Mouse (Mus musculus) forebrain, embryonic 11.5 days (tissue): Measurements from ENCODE around the gene Macf1. TPM values are rescaled to one million over a fixed set of nuclear protein-coding genes. Genes with fewer than 3 reads are reported as not detected.

Experiments used
- ATAC-seq: fragments of 200-750 bp; cut with Nextera tagmentation; replicated peaks from 2 replicates; pipeline ENCODE4 v1.8.0; 2017; ENCODE audit warnings: moderate TSS enrichment; ENCODE audit not compliant: low FRiP score
- DNase-seq: peaks from one replicate; pipeline ENCODE4 v3.0.0-alpha.2; 2017; ENCODE audit warnings: low spot score
- H3K27ac ChIP-seq: fragments of 300-500 bp; sonication (generic); 2 replicates; pipeline ENCODE4 v1.5.1; 2014; ENCODE audit warnings: low read depth, low read length
- H3K27me3 ChIP-seq: fragments of 300-500 bp; sonication (generic); 2 replicates; pipeline ENCODE4 v1.6.1; 2014; ENCODE audit warnings: mild to moderate bottlenecking, low read length, mixed read lengths; ENCODE audit not compliant: control insufficient read depth, insufficient read depth
- H3K36me3 ChIP-seq: fragments of 300-500 bp; sonication (generic); 2 replicates; pipeline ENCODE4 v1.6.1; 2014; ENCODE audit warnings: mild to moderate bottlenecking, low read length, moderate library complexity, mixed read lengths; ENCODE audit not compliant: control insufficient read depth, insufficient read depth
- H3K4me1 ChIP-seq: fragments of 300-500 bp; sonication (generic); replicated peaks from 2 replicates; pipeline ENCODE4 v1.6.1; 2014; ENCODE audit warnings: low read length, mixed read lengths; ENCODE audit not compliant: control insufficient read depth, insufficient read depth
- H3K4me2 ChIP-seq: fragments of 300-500 bp; sonication (generic); 2 replicates; pipeline ENCODE4 v1.6.1; 2014; ENCODE audit warnings: low read depth, mild to moderate bottlenecking, low read length, moderate library complexity, mixed read lengths; ENCODE audit not compliant: severe bottlenecking
- H3K4me3 ChIP-seq: fragments of 300-500 bp; sonication (generic); 2 replicates; pipeline ENCODE4 v1.5.1; 2014; ENCODE audit warnings: low read depth, low read length
- H3K9ac ChIP-seq: fragments of 300-500 bp; sonication (generic); 2 replicates; pipeline ENCODE4 v1.6.1; 2014; ENCODE audit warnings: low read length
- H3K9me3 ChIP-seq: fragments of 300-500 bp; sonication (generic); 2 replicates; pipeline ENCODE4 v1.6.1; 2016; ENCODE audit warnings: low read length, mixed read lengths; ENCODE audit not compliant: control insufficient read depth
- WGBS: fragments of 180-500 bp; shearing (Covaris S2); extraction: QIAGEN DNeasy Blood & Tissue Kit; methylation state at CpG from one replicate; pipeline ENCODE4 v1.1.7; 2014; 5-methylcytosine and 5-hydroxymethylcytosine counted together
- polyA plus RNA-seq: library from polyadenylated mRNA; unstranded; fragments of >200 nt; fragmentation: Nextera tagmentation; extraction: Ambion mirVana; gene quantifications from 2 replicates; pipeline ENCODE4 v1.2.1, GENCODE M21; 2014

The Macf1 gene
- polyA plus RNA-seq, 1 experiment from 2014 or later, result 88.8 TPM

DNA sequence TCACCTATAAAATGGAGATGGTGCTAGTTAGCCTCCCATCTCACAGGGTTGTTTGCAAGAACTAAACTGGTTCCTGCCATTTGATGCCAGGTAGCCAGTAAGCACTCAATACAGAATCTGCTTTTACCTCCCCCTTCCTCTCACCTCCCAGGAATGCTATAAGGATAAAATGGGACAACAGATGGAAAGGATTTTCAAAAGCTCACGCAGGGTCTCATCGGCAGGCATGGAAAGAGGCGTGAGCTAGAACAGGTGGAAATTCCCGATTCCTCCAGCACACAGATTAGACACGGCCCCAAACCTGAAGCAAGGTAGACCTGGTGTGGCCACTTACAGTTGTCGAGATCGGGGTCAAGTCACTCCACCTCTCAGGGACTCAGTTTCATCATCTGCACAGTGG, 886 bp upstream of the Macf1 start:
- ATAC-seq (no peak), DNase-seq (no peak)
- H3K4me1 ChIP-seq, result peaks cover 8% of the 10 kb centered on the region
- no peaks in the 10 kb centered on the region for H3K27me3 ChIP-seq
- no peaks in the 10 kb centered on the region for H3K36me3 ChIP-seq
- no peak overlapping the region for H3K4me2 ChIP-seq
- H3K4me3 ChIP-seq, result no peak overlapping the region
- H3K9ac ChIP-seq, result no peak overlapping the region
- no peaks in the 10 kb centered on the region for H3K9me3 ChIP-seq
- no peak overlapping the region for H3K27ac ChIP-seq
- 78% methylated on average over 7 of the region's 7 CpGs for WGBS

DNA sequence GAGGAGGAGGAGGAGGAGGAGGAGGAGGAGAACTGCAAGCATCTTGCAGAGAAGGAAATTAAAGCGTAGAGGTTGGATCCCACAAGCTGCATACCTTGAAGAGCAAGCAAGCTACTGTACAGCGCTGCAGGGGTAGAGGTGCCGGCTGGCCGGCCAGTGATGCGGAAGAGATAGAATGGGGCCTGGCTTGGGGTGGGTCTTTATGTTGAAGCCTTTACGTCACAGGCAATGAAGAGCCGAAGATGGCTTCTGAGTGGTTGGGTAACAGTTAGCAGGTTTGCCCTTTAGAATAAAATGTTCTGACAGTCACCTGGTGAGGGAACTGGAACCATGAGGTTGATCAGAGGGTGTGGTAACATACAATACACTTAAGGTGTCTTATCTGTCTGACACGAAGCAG, 1.9 kb downstream of the Macf1 start:
- H3K36me3 ChIP-seq, result no peaks in the 10 kb centered on the region
- no peak for DNase-seq
- H3K4me2 ChIP-seq, result no peak overlapping the region
- H3K27ac ChIP-seq, result no peak overlapping the region
- ATAC-seq, result no peak
- WGBS, result 88% methylated on average over 8 of the region's 8 CpGs
- H3K27me3 ChIP-seq, result no peaks in the 10 kb centered on the region
- H3K4me1 ChIP-seq, result peaks cover 6% of the 10 kb centered on the region
- H3K4me3 ChIP-seq, result no peak overlapping the region
- no peak overlapping the region for H3K9ac ChIP-seq
- H3K9me3 ChIP-seq, result no peaks in the 10 kb centered on the region

DNA sequence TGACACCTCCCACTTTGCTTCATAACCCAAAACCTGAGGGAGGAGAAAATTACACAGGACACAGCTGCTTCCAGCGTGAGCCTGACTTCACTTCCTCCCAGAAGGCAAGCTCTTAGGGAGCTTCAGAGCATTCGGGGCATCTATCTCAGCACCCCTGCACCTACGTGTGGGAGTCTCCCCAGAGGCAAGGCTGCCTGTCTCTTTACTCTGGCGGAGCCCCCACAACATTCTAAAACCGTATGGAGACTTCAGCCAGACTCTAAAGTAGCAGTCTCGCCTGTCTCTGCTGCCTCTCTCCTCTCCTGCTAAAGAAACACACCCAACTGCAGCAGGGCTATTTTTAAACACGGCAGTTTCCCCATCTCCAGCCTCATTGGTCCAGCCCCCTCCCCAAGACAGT, 3.2 kb downstream of the Macf1 start:
- no peak for DNase-seq
- H3K9ac ChIP-seq, result no peak overlapping the region
- WGBS, result 71% methylated on average over 7 of the region's 7 CpGs
- no peak for ATAC-seq
- H3K9me3 ChIP-seq, result no peaks in the 10 kb centered on the region
- no peaks in the 10 kb centered on the region for H3K36me3 ChIP-seq
- H3K27ac ChIP-seq, result no peak overlapping the region
- H3K4me2 ChIP-seq, result no peak overlapping the region
- H3K4me1 ChIP-seq, result peaks cover 6% of the 10 kb centered on the region
- no peaks in the 10 kb centered on the region for H3K27me3 ChIP-seq
- H3K4me3 ChIP-seq, result no peak overlapping the region

DNA sequence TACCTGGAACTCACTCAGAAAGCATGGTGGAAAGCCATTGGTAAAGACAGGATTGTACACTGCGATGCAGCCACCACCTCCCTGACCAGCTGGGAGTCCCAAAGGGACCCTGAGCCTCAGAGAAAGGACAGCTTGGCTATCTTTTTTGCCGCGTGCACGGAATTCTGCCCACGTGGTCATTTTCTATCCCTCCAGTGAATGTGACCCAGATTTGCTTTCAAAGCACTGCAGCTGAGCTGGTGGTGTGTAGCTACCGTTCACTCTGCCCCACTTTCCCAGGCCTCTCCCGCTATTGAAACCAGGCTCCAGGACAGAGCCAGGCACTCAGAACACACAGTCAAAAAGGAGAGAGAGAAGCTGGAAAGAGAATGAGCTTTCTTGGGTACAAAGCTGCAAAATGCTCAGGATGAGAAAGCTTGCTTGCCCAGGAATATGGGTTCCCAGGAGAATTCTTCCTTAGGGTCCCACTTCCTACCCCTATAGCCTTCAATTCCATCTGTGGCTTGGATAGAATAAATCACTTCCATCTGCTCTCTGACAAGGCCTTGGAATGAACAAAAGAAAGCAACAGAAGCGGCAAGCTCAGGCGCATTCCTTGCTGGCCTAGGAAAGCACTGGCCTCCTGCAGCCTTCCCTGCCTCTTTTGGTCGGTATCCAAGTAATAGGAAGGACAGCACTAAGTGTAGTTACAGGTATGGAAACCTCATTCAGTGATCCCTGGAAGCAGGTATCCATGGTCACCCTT, 6.9 kb downstream of the Macf1 start:
- DNase-seq (no peak), ATAC-seq (no peak)
- Histone ChIP-seq H3K36me3 (no peaks in the 10 kb centered on the region), H3K4me1 (peaks cover 3% of the 10 kb centered on the region; the same call in 1 of the 2 replicates), H3K9ac (peak overlapping the region; percentile 20), H3K4me2 (no peak overlapping the region), H3K4me3 (no peak overlapping the region), H3K27ac (peak overlapping the region; percentile 59), H3K27me3 (no peaks in the 10 kb centered on the region), H3K9me3 (no peaks in the 10 kb centered on the region)
- 40% methylated on average over 10 of the region's 10 CpGs for WGBS

DNA sequence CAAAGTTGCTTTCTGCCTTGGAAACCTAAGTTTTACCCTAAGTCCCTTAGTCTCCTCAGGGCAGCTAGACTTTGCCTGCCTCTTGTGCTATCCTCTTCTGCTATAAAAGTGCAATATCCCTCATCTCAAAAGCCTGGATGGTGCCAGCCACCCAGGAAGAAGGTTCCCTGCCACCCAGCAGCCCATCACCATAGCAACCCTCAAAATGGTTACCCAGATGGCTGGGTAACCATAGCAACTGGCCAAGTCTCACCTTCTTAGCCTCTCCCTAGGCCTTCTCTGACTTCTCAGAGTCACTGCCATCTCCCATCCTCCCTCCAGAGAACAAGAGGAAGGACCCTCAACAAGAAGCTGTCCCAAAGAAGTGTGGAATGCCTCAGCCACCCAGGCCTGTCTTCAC, 13.6 kb downstream of the Macf1 start:
- H3K9ac ChIP-seq, result no peak overlapping the region
- H3K4me3 ChIP-seq, result no peak overlapping the region
- no peaks in the 10 kb centered on the region for H3K36me3 ChIP-seq
- ATAC-seq (no peak), DNase-seq (no peak)
- H3K27me3 ChIP-seq, result no peaks in the 10 kb centered on the region
- H3K9me3 ChIP-seq, result no peaks in the 10 kb centered on the region
- H3K4me1 ChIP-seq, result peaks cover 11% of the 10 kb centered on the region
- no peak overlapping the region for H3K27ac ChIP-seq
- no peak overlapping the region for H3K4me2 ChIP-seq

DNA sequence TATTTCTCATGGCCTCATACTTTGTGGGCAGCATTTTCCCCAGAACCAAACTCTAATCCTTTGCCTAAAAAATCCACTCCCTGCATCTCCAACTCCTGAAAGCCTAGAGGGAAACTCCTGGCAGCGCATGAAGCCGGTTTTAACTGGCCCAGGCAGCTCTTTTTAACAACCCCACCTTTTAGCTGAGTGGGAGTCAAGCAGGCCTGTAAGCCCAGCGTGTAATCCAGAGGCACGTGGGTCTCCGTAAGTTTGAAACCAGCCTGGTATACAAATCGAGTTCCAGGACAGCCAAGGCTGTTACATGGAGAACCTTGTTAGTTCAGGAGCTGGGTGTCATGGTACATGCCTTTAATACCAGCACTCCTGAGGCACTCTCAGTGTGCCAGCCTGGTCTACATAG, 14.5 kb downstream of the Macf1 start:
- Histone ChIP-seq H3K27me3 (no peaks in the 10 kb centered on the region), H3K4me3 (no peak overlapping the region), H3K4me2 (no peak overlapping the region), H3K9me3 (no peaks in the 10 kb centered on the region), H3K4me1 (peaks cover 11% of the 10 kb centered on the region), H3K36me3 (no peaks in the 10 kb centered on the region), H3K27ac (no peak overlapping the region), H3K9ac (no peak overlapping the region)
- DNase-seq, result no peak
- 75% methylated on average over 6 of the region's 6 CpGs for WGBS
- no peak for ATAC-seq

DNA sequence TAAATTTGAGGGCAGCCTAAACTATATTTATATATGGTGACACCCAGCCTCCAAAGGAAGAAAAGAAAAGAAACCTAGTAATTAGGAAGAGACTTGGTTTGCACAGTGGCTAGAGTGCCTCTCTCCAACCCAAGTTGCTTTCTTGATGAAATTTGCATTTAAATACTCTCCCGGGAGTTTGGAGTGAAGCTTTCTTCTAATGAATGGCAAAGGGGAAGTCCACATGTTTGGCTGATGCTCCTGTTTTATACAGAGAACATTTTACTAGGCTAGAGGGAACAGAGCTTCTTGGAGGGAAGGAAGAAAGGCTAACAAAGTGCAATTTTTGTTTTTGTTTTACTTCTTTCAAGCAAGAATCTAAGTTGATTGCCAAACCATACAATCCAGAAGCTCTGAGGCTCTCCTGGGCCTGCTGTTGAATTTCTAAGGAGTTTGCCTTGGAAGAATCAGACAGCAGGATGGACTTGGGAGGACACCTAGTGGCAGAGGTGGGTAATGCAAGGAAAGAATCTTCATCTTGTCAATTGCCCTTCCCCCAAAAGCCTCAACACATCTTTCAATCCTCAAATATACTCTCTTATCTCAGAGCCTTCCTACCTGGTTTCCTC, 16.8 kb downstream of the Macf1 start:
- no peaks in the 10 kb centered on the region for H3K9me3 ChIP-seq
- no peak overlapping the region for H3K4me3 ChIP-seq
- H3K27me3 ChIP-seq, result no peaks in the 10 kb centered on the region
- 0 out of 2 replicates have a peak overlapping the region, but pooled peaks have one; percentile 3 for H3K4me2 ChIP-seq
- no peak overlapping the region for H3K9ac ChIP-seq
- 11% methylated on average over 1 of the region's 1 CpGs for WGBS
- no peaks in the 10 kb centered on the region for H3K36me3 ChIP-seq
- peak; percentile 86 for DNase-seq
- H3K27ac ChIP-seq, result peak overlapping the region; percentile 64; the same call in 1 of the 2 replicates
- peaks cover 15% of the 10 kb centered on the region for H3K4me1 ChIP-seq
- ATAC-seq, result no peak

DNA sequence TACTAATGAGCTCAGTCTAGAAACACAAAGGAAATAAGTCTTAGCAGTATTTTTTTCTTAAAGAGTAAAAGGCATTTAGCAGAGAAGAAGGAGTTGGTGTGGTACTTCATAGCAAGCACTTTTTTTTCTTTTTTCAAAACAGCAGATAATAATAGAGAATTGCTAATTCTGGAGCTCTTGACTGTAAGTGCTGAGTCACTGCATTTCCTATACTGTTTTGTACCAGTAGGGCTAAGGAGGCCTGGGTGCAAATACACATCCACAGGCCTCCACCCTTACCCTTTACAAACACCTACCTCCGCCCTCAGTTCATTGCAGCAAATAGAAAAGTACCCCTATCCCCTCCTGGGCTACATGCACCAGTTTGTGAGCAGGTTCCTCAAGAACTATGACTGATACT, 17.6 kb downstream of the Macf1 start:
- Histone ChIP-seq H3K4me1 (peaks cover 19% of the 10 kb centered on the region), H3K4me2 (no peak overlapping the region), H3K9ac (no peak overlapping the region), H3K27ac (peak overlapping the region; percentile 64), H3K27me3 (no peaks in the 10 kb centered on the region), H3K9me3 (no peaks in the 10 kb centered on the region), H3K36me3 (no peaks in the 10 kb centered on the region), H3K4me3 (no peak overlapping the region)
- ATAC-seq (no peak), DNase-seq (no peak)
- WGBS, result 72% methylated on average over 1 of the region's 1 CpGs
